Mouse (Mus musculus) cerebellum, adult 11 months (tissue): Measurements from ENCODE around the gene Reep3.
A peak's percentile ranks its signal among the peaks of the same experiment; 100 is the strongest.

Source experiments
- DNase-seq: peaks from one replicate; pipeline ENCODE4 v3.0.0; 2022

Reep3 gene

GRCm38 (mm10) chr10:67081206-67082007, 15.3 kb downstream of the Reep3 start:
- no peak for DNase-seq

- DNase-seq = no peak
Measured at GRCm38 (mm10) chr10:67079030-67079429, 17.7 kb downstream of the Reep3 start.

GRCm38 (mm10) chr10:67075931-67076878, 20.5 kb downstream of the Reep3 start:
- peak; percentile 88 for DNase-seq

- no peak for DNase-seq
Measured at GRCm38 (mm10) chr10:67073577-67073976, 23.2 kb downstream of the Reep3 start.

- DNase-seq = no peak
Measured at GRCm38 (mm10) chr10:67072600-67072999, 24.1 kb downstream of the Reep3 start.

- DNase-seq = no peak
Measured at GRCm38 (mm10) chr10:67071884-67072283, 24.9 kb downstream of the Reep3 start.

- no peak for DNase-seq
Measured at GRCm38 (mm10) chr10:67071389-67071788, 25.4 kb downstream of the Reep3 start.

- DNase-seq = no peak
Measured at GRCm38 (mm10) chr10:67069013-67069412, 27.7 kb downstream of the Reep3 start.

GRCm38 (mm10) chr10:67066421-67066820, 30.3 kb downstream of the Reep3 start:
- DNase-seq = no peak

- DNase-seq = no peak
Measured at GRCm38 (mm10) chr10:67065927-67066326, 30.8 kb downstream of the Reep3 start.

GRCm38 (mm10) chr10:67065277-67065887, 31.4 kb downstream of the Reep3 start:
- no peak for DNase-seq

GRCm38 (mm10) chr10:67061823-67062222, 34.9 kb downstream of the Reep3 start:
- DNase-seq = no peak

- DNase-seq = no peak
Measured at GRCm38 (mm10) chr10:67061367-67061801, 35.4 kb downstream of the Reep3 start.

- DNase-seq = no peak
Measured at GRCm38 (mm10) chr10:67058702-67059101, 38.0 kb downstream of the Reep3 start.

- DNase-seq = peak; percentile 82
Measured at GRCm38 (mm10) chr10:67058297-67058696, 38.4 kb downstream of the Reep3 start.

- DNase-seq = no peak
Measured at GRCm38 (mm10) chr10:67057696-67058095, 39.0 kb downstream of the Reep3 start.

- DNase-seq = no peak
Measured at GRCm38 (mm10) chr10:67057208-67057607, 39.5 kb downstream of the Reep3 start.

- peak; percentile 70 for DNase-seq
Measured at GRCm38 (mm10) chr10:67055867-67056856, 40.6 kb downstream of the Reep3 start.

GRCm38 (mm10) chr10:67053475-67053874, 43.3 kb downstream of the Reep3 start:
- no peak for DNase-seq

GRCm38 (mm10) chr10:67052429-67052828, 44.3 kb downstream of the Reep3 start:
- no peak for DNase-seq

GRCm38 (mm10) chr10:67051466-67051865, 45.3 kb downstream of the Reep3 start:
- no peak for DNase-seq

GRCm38 (mm10) chr10:67050766-67051165, 46.0 kb downstream of the Reep3 start:
- no peak for DNase-seq
